Mouse (Mus musculus): ENCODE measurements around the gene Rgma.

Rgma gene

DNA sequence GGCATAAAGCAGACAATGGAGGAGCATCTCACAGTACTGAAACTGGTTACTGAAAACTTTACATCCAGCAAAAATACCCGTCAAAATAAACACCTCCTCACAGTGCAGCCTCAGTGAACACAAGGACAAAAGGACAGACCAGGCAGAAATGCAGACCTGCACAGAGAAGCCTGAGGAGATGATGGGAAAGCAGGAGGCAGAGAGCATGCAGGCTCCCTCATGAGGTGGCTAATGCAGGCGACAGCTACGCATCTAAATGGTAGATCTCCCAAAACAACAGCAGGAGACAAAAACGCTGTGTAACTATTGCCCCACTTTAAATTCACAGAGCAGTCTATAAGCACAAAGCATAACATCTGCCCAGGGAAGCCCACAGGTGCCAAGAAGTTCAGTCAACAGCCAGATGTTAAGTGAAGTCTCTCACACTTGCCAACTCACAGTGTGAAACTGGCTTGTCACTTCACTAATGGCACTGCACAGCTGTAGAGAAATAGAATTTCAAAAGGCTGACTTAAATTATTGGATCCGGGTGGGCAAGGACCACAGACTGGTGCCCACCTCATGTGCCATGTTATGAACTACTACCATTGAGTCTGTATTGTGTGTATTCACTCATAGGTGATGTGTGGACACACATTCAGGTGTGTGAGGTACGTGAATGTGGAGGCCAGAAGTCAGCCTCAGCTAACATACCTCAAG lies 58.5 kb downstream of the Rgma start:
- no peak for DNase-seq (ENCODE audit: extremely low spot score)

DNA sequence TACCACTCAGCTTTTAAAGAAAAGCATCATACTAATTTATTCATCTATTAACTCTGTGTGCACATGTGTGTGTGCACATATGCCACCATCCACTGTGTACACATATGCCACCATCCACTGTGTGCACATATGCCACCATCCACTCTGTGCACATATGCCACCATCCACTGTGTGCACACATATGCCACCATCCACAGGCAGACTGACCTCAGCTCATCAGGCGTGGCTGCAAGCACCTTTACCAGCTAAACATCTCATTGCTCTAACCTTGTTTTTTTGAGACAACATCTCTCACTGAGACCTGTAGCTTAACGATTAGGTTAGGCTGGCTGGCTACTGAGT lies 59.0 kb downstream of the Rgma start:
- no peak for DNase-seq (ENCODE audit: extremely low spot score)

DNA sequence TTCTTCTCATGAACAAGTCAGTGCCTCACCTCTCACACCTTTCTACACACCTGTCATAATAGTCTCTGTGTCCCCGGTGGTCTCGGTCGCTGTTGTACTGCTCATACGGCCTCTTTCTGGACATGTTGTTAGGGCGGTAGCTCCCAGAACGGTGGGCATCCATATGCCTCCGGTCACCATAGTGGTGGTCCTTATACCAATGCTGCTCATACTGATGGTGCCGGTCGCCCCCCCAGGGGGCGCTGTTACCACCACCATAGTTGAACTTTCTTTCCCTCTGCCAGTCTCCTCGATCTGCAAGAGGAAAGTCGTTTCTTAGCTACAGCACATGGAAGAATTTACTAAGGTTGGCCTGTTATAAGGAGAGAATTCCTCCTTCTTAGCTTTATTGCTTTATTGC lies 60.4 kb downstream of the Rgma start:
- DNase-seq (ENCODE audit: extremely low spot score) = no peak

DNA sequence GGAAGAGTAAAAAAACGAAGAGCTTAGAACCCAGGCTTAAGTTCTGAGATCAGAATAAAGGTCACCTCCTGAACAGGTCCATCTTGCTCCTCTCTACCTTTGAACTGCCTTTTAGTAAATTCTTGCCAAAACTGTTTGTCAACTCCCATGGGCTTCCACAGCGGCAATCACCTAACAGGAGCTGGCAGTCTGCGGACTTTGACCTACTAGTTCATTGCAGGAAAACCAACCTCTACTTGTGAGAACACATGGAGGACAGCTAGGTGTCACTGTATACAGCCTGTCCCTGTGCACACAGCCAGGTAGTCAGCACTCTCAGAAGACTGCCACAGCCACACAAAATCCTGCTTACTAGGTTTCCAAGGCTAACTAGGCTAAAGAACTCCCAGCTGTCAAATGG lies 66.5 kb downstream of the Rgma start:
- no peak for DNase-seq (ENCODE audit: extremely low spot score)

DNA sequence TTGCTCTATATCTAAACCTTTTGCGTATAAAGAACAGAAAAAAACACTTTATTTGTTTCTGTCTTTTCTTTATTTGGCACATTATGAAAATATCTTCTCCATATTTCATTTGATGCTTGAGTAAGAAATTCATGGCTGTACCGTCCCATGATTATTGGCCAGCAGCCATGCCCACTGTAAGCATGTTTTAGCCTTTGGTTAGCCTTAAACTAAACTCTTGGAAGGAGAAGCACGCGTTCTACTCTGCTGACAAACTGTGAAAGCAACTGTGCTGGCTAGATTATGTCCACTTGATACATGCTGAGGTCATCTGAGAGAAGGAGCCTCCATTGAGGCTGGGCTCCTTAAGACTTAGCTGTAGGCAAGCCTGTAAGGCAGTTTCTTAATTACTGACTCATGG lies 66.9 kb downstream of the Rgma start:
- no peak for DNase-seq (ENCODE audit: extremely low spot score)

DNA sequence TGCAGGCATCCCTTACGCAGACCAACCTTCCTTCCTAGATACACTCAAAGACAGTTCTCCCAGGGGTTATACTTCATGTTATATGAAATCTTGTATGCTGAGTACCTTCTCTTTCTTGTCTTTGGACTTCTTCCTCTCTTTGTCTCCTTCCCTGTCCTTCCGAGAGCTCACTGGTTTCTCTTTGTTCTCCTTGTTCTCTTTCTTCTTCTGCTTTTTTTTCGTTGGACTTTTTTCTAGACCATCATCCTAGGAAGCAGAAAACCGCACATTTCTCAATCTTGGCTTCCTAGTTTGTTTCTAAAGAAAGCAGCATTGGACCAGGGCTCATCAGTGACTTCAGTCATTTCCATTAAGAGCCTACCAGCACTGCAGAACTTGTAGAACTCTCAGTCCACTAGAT lies 76.3 kb downstream of the Rgma start:
- no peak for DNase-seq (ENCODE audit: extremely low spot score)

DNA sequence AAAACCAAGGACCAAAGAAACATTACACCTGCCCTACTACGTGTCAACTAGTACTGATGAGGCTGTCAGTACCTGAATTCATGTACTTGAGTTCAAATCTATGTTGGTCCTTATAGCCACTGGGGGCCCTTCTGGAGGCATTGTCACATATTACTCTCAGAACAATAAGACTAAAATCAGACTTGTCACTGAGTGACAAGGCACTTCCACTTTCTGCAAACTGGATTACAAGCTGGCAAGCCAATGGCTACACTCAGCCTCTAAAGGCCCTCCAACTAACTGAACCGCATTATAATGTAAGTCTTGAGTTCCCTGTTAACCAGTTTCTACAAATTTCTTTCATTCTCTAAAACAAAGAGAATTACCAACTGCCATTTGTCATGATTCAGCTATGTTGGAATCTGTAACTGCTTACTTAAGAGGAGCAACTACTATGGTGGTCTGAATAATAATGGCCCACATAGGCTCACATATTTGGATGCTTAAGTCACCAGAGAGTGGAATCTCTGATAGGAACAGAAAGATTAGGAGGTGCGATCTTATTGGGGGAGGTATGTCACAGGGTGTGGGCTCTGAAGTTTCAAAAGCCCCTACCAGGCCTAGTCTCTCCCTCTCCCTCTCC lies 77.0 kb downstream of the Rgma start:
- no peak for DNase-seq (ENCODE audit: extremely low spot score)

DNA sequence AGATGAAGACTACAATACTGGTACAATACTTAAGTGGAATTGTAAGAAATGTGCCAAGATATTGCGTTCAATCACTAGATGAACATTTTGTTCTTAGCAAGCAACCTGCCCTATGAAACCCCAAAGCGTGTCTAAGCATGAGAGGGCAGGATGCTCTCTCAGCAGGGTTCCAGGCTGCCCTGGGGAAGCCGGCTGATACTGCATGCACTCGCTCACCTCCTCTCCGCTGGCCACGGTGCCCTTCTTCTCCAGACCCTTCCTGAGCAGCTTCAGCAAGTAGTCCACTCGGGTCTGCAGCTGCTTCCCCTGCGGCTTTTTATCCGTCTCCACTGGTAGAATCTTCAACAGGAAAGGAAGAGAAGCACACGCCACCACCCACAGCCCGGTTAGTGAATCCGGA lies 78.8 kb downstream of the Rgma start:
- DNase-seq (ENCODE audit: extremely low spot score) = no peak

DNA sequence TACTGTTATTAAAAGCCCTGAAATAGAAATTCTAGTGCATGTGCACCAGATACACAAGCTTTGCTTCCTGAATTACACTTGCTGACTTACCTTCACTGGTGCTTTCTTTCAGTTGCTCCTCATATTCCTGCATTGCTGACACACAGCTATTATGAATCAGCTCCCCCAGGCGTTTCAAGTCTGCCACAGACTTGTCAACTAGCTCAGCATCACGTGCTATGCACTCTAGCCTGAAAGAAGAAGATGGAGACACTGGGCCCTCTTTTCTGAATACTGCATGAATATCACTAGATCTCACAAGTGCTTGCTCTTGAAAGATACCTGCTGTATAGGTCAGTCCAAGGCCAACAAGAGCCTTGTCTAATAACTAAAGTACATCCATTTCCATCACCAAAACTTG lies 88.2 kb downstream of the Rgma start:
- DNase-seq (ENCODE audit: extremely low spot score) = no peak

DNA sequence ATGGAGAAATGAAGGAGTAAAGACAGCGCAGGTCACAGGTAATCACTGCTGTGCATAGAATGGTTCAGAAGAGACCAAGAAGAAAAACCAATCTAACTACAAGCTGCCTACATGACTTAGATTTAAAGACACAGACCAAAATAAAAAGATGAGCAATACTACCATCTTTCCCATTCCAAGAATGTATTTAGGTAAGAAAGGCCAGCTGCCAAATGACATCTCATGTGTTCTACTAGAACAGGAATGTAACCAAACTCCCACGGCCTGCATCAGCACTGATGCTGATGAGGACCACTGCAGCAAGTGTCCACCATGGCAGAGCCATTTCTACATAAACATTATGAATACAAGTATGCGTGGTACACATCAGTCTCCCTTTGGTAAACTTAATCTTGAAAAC lies 92.4 kb downstream of the Rgma start:
- DNase-seq (ENCODE audit: extremely low spot score) = no peak
